Mouse (Mus musculus) hematopoietic multipotent progenitor cell, adult 10-12 weeks (in vitro differentiated cells): Measurements from ENCODE around the gene Drc3. TPM values are rescaled to one million over a fixed set of nuclear protein-coding genes. Genes with fewer than 3 reads are reported as not detected.

Source experiments
- polyA plus RNA-seq: library from polyadenylated mRNA; stranded (reverse); fragments of >175 nt; gene quantifications from 2 replicates; pipeline ENCODE4 v1.2.3, GENCODE M21; 2012; ENCODE audit warnings: low replicate concordance

The Drc3 gene
- not detected in 2 replicates for polyA plus RNA-seq

DNA sequence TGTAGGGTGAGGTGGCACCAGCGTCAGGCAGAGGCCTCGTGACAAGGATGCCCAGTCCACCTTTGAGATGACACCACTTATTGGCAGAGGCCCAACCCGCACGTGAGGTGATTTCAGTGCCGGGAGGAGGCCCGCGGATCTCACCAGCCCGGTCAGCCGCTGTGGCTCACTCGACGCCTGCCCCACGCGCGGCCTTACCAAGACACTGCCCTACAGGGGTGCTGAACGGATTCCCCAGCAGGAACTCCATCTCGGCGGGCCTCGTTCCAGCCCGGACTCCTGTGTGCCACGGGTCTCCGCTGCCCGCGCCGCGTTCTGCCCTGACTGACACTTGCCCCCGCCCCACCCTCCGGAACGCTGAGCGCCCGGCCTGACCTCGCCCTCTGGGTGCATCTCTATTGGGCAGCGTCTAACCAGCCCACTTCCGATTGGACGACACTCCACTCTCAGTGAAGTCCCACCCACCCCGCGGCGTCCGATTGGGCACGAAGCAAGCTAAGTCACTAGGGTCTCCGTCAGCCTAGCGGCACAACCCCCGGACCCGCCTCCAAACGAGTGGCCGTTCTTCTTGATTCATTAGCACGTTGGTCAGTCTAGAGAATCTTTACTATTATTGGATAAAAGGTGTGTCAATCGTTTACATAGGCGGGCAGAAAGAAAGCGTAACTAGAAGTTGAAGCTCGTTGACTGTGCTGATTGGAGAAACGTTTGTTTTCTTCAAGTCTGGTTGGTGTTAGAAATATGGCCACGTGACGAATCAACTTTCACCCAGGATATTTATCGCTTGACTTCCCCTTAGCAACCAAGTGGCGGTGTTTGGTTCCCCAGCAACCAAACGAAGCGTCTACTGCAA is at the start of gene Drc3, which contains the start of gene Tom1l2:
Drc3 (plus strand) TSS at position 771 of the 853 bp plus-strand sequence.
Tom1l2 (minus strand) TSS at position 347 of the 853 bp plus-strand sequence.

DNA sequence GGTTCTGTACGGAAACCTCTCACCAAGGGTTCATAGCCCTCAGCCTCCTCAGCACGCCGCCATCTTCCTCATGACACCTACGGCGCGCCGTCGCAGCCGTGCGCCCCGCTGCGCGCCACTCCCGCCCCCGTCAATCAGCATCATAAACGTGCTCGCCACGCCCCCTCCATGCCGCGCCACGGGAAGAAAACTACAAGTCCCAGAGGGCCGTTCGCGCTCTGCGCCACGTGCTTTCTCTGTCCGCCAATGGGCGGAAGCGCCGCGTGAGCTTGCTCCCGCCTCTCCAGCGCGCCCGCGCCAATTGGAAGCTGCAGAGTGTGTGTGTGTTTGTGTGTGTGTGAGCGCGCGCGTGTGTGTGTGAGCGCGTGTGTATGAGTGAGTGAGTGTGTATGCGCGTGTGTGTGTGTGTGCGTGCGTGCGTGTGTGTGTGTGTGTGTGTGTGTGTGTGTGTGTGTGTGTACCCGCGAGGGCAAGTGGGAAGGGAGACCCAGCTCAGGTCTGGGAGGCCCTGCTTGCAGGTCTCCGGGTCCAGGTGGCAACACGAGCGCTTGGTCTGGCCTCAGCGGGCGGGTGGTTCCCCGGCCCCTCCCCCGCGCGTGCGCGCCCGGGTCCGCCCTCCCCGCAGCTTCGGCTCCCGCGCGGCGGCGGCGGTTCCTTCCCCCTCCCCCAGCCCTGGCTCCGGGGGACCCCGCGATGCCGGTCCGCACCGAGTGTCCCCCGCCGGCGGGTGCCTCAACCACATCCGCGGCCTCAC is 64.0 kb downstream of the Drc3 start, which contains the start of gene Gid4:
Gid4 (plus strand) TSS at position 183 of the 754 bp plus-strand sequence.

DNA sequence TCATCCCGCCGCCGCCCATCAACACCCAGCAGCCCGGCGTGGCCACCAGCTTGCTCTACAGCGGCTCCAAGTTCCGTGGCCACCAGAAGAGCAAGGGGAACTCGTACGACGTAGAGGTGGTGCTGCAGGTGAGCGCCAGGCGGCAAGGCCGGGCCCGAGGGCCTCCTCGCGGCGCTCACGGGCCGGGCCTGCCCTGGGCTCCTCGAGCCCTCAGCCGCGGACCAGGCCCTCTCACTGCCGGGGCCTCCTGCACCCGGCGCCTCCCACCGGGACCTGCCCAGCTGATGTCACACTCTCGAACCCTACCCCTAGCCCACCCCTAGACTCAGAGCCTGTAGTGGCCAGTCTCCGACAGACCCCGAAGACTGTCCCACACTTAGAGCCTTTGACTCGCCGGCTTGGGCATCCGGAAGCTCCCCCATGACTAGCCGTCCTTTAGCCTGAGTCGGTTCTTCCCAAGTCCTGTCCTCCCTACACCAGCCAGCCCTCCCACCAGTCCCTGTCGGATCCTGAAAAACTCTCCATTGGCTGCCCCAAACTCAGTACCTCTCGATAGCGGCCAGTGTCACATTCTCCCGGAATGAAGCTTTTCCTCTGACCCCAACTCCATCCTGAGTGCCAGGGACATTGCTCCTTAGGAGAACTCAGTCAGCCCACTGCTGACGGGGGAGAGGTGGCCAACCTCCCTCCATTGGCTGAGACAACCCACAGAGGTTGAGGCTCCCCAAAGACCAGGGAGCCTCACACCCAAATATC is 64.8 kb downstream of the Drc3 start, which contains the start of gene Atpaf2:
Atpaf2 (minus strand) TSS at position 741 of the 756 bp plus-strand sequence.

Other genes with a start within 250 kb of the Drc3 start
- gene Rai1, start 248.3 kb upstream of the Drc3 start, polyA plus RNA-seq = 80.1 and 103 TPM in 2 replicates
- 182 and 281 TPM in 2 replicates for gene Srebf1, start 130.7 kb upstream of the Drc3 start, polyA plus RNA-seq
- gene Tom1l2, start 424 bp upstream of the Drc3 start, polyA plus RNA-seq = 23.5 and 40.8 TPM in 2 replicates
- 8.8 and 12.0 TPM in 2 replicates for gene Gid4, start 63.8 kb downstream of the Drc3 start, polyA plus RNA-seq
- gene Atpaf2, start 65.1 kb downstream of the Drc3 start, polyA plus RNA-seq = 35.8 and 42.2 TPM in 2 replicates
- 23.8 and 35.1 TPM in 2 replicates for gene Drg2, start 101.3 kb downstream of the Drc3 start, polyA plus RNA-seq
- 0.10 and 0.21 TPM in 2 replicates for gene Myo15, start 116.0 kb downstream of the Drc3 start, polyA plus RNA-seq
- gene Alkbh5, start 183.1 kb downstream of the Drc3 start, polyA plus RNA-seq = 27.0 and 45.4 TPM in 2 replicates